Mouse (Mus musculus): ENCODE measurements around the gene Lum.

- TF ChIP-seq CTCF (IDR thresholded peaks at IDR 0.05; ENCODE audit: control insufficient read depth, insufficient read depth, insufficient replicate concordance, low read depth, low read length) (no peak), POLR2A (IDR thresholded peaks at IDR 0.05; ENCODE audit: control insufficient read depth, low read depth, low read length) (no peak)
Measured at GRCm38 (mm10) chr10:97536921-97537320, 28.0 kb upstream of the Lum start.
